Mouse (Mus musculus): ENCODE data around the gene Pou2f2.

- TF ChIP-seq CTCF (conservative IDR thresholded peaks at IDR 0.05; ENCODE audit: insufficient read depth, insufficient read length, low read depth, low read length) (no peak), POLR2A (IDR thresholded peaks at IDR 0.05; ENCODE audit: low read depth, low read length) (no peak)
Observed at GRCm38 (mm10) chr7:25057888-25058287, 121.6 kb downstream of the Pou2f2 start.
